Mouse (Mus musculus): Measurements from ENCODE around the gene Atmin. TPM values are rescaled to one million over a fixed set of nuclear protein-coding genes. Genes with fewer than 3 reads are reported as not detected.

The Atmin gene
- total RNA-seq (2015): 12.3 and 14.5 TPM in 2 replicates
- 8.6 and 11.3 TPM in 2 replicates for total RNA-seq (2017)

DNA sequence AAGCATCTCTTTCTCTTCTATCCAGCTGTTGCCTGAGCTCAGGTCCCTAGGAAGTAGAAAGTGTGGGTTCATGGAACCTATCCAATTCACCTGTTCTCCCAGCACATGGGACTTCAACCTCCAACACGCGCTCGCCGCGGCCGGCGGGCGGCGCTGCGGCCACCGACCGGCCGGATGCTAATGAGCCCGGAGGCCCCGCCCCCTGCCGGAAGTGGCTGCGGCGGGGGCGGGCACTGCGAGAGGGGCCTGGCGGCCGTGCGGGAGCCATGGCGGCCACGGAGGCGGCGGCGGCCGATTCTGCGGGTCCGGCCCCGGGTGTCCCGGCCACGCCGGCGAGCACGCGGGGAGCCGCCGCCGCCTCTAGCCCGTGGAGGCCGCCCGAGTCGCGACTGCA lies at the start of gene Atmin:
TSS of gene Atmin (plus strand) at position 233 of the 394 bp plus-strand sequence.
- peak; percentile 85 for ATAC-seq (ENCODE audit: poor library complexity, severe bottlenecking)

DNA sequence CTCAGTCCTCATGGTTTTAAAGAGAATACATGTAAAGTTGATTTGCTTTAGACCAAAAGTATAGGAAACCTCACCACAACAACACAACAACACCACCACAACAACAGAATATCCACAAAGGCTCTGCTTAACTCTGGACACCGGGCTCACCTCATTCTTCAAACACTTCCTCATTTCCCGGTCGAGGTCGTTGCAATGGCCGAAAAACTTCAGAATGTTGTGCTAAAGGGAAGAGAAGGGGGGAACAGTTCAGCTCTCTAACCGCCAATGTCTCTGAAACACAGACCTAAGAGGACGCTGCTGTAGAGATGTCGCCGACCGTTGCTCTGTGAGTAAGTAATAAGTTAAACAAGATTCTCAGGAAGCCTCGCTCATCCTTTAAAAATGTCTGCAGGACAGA lies 49.3 kb upstream of the Atmin start:
- ATAC-seq (ENCODE audit: poor library complexity, severe bottlenecking): peak; percentile 43; the same call in 1 of the 2 replicates

DNA sequence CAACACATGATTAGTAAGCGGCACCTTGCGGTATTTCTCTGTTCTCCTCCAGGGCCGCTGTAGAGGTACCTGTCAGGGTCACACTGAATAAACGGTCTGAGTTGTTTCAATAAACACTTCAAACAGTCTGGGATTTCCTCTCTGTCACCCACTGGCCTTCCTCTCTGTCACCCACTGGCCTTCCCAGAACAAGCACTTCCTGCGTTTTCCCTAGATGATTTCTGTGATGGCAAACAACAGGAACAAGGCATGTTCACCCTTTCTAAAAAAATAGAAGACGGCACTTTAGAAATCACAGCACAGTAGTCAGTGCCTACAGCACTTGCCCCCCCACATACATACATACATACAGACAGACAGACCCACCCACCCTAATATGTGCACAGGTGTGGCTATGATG lies 47.7 kb upstream of the Atmin start:
- ATAC-seq (ENCODE audit: poor library complexity, severe bottlenecking): no peak

DNA sequence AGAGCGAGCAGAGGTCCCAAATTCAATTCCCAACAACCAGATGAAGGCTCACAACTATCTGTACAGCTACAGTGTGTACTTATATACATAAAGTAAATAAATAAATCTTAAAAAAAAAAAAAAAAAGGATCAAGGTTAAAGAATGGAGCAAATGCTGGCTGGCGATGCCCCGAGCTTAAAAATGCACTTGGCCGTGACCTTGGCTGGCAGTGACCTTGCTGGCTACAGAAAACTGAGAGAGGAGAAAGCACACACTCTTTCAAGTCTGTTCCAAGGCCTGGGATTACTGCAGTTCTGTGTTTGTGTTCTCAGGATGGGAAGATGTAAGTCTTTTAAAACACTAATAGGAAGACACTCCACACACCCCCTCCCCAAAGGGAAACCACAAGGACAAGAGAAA lies 38.5 kb upstream of the Atmin start:
- no peak for ATAC-seq (ENCODE audit: poor library complexity, severe bottlenecking)

DNA sequence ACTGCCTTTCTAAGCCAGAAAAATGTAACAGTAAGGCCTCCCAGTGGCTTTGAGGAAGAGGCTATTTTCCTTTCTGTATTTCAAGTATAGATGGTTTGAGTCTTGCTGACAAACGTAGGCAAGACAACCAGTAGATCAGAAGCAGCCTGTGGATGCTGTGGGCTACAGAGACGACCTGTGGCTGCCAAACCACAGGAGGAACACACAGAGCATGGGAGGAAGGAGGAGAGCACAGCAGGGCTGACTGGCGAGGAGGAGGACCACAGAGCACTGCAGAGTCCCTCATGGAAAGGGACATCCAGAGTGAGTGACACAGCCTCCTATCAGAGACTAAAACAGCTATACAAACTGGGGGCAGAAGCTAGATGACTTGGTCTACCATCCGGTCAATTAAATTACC lies 37.9 kb upstream of the Atmin start:
- ATAC-seq (ENCODE audit: poor library complexity, severe bottlenecking): peak; percentile 51

DNA sequence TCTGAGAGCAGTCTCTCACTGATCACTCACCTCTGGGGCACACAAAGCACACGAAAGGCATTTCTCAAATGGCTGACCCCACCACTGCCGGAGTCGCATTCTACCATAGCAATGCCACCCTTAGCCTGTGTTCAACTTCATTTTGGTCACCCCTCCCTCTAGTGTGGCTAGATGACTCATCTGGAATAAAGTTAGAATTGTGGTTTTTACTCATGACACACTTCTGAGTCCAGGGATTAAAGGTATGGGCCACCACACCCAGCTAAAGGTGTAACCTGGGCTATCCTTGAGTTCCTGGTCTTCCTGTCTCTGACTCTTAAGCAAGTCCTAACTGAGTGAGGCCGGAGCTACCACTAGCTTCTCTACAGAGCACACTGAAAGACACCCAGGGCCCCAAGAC lies 37.4 kb upstream of the Atmin start:
- ATAC-seq (ENCODE audit: poor library complexity, severe bottlenecking): no peak

DNA sequence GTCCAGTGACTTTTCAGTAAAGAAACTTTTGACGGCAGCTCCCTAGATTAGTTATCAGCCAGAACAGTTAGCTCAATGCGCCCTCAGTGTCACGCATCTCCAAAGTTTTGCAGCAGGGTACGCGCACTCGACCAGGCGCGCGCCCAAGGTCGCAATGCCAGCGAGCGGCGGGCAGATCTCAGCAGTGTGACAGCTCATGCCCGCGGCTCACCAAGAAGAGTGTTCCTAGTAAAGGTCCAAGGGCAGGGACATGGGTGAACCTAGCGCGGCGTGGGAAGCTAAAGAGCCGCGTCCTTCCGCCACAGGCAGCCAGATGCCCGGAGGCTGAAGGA lies 22.2 kb upstream of the Atmin start:
- ATAC-seq (ENCODE audit: poor library complexity, severe bottlenecking): peak; percentile 64

DNA sequence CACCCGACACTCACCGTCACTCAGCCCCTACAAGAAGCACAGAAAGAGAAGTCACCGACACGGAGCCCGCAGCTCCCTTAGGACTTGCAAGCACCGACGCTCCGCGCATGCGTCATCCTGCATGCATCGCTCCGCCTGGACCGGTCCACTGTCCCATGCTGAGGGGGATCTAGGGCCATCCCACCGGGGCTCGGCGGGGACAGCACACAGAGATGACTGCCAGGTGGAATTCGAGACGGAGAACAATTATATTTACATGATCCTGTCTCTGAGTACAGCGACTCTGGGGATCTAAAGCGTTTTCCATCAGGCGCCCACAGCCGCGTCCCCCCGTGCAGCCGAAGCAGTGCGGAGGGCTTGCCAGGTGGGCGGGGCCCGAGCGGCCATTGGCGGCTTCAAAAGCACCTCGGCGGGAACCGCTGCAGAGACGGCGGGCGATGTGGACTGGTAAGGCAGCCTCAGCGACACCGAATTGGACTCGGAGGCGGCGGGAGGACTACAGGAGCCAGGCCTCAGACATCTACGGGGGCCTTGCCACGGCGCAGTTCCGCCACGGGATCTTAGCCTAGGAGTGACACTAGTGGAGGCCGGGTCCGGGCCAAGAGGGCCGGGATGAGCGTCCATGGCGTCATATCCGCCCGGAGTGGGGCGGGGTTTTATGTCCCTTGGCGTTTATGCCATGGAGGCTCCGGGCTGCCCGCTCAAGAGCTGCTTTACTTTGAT lies 21.7 kb upstream of the Atmin start, which contains the start of the genes Cmc2 and Cenpn:
TSS of gene Cmc2 (minus strand) at position 119 of the 723 bp plus-strand sequence.
TSS of gene Cenpn (plus strand) at position 394 of the 723 bp plus-strand sequence.
- ATAC-seq (ENCODE audit: poor library complexity, severe bottlenecking): peak; percentile 85

DNA sequence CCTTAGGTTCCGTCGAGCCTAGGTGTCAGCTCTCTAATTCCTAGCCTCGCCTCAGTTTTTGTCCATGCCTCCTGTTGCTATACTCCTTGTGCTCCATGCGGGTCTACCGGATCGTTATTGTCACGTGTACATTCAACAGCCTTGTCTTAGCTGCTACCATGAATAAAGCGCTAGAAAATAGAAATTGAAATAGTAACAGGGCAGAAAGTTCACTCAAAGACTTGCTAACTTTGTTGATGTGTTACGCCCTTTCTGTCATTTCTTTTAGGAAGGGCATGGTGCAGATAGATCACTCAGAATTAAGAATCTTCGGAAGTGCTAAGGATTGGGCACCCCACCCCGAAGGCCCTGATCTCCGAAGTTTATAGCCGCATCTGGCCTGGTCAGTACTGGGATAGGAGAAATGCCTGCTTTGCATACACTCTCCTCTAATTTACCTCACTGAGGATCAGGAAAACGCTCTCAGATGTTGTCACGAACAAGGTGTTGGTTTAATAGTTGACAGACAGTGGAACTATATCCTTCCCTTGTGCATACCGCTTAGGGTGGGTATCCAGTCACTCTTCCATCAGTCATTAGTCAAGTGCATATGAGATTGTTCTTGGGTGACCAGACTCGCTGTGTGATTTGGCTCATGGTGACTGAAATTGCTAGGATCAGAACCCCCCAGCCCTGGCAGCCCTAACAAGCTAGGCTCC lies 21.0 kb upstream of the Atmin start:
- no peak for ATAC-seq (ENCODE audit: poor library complexity, severe bottlenecking)

DNA sequence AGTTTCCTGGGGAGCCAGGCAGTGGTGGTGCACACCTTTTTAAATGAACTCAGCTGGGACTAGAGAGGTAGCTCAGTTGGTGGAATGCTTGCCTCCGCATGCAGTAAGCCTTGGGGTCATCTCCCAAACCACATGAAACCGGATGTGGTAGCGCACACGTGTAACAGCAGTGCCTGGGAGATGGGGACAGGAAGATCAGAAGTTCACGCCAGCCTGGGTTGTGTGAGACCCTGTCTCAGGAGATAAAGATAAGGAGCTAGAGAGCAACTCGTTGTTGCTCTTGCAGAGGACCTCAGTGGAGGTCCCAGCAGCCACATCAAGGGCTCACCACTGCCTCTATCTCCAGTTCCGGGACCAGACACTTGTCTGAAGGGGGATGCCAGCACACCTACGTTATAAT lies 19.7 kb upstream of the Atmin start:
- ATAC-seq (ENCODE audit: poor library complexity, severe bottlenecking): no peak

DNA sequence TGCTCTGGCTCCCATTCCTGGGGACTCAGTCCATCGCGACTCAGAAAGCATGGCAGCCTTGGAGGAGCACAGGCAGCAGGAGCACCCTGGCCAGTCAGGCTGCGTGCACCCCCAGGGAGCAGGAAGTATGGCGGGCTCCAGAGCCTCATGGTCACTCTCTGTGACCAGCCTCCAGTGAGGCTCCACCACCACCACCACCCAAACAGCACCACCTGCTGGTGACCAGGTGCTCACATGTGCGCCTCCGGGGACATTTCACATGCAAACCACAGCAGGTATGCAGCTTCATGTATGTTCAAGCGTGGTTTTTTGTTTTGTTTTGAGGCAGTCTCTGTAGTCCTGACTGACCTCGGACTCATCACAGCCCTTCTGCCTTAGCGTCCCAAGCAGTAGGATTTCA lies 15.3 kb upstream of the Atmin start:
- peak; percentile 86 for ATAC-seq (ENCODE audit: poor library complexity, severe bottlenecking)

DNA sequence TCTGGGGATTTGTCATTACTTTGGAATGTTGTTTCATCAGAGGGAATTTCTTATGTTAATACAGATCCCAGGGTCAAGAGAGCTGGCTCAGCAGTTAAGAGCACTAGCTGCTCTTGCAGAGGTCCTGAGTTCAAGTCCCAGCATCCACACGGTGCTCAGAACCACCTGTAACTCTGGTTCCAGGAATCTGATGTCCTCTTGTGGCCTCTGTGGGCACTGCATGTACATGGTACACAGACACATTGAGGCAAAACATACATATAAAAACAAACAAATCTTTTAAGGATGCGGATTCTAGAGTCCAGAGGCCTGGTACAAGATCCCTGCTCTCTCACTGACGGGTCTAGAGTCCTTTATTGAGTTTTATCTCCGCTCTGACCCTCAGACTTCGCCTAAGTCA lies 14.6 kb upstream of the Atmin start:
- no peak for ATAC-seq (ENCODE audit: poor library complexity, severe bottlenecking)

DNA sequence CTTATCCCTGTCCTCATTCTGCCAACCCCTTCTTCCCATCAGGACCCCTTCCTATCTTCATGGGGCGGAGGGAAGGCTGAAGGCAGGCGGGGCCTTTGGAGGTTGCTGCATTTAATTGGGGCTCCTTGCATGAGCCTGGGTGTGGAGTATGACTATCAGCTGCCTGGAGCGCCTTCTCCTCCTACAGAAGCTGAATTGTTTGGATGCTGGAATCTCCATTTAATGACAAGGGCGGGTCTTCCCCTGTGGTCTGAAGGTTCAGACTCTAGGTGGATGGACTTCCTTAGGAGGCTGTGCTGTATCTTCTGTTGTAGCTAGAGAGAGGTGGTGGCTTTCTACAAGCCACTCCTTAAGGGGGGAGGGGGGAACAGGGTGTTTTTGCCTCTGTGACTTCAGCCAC lies 8.2 kb upstream of the Atmin start:
- no peak for ATAC-seq (ENCODE audit: poor library complexity, severe bottlenecking)

DNA sequence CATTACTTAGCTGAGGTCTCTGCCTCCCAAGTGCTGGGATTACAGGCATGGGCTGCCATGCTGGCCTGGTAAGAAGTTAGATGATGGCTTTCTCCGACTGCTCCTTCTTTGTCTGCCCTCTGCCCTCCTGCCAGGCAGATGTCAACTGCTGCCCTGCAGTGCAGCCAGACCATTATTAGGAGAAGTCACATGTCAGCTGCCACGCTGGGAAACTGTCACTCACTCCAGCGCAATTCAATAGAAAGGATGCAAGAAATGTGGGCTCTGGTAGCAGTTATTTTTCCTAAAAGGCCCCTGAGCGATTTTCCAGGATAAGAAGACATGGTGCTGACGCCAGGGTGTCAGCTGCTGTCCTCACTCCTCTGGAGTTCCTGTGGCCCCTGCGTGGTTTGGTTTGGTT lies 7.7 kb upstream of the Atmin start:
- ATAC-seq (ENCODE audit: poor library complexity, severe bottlenecking): no peak

DNA sequence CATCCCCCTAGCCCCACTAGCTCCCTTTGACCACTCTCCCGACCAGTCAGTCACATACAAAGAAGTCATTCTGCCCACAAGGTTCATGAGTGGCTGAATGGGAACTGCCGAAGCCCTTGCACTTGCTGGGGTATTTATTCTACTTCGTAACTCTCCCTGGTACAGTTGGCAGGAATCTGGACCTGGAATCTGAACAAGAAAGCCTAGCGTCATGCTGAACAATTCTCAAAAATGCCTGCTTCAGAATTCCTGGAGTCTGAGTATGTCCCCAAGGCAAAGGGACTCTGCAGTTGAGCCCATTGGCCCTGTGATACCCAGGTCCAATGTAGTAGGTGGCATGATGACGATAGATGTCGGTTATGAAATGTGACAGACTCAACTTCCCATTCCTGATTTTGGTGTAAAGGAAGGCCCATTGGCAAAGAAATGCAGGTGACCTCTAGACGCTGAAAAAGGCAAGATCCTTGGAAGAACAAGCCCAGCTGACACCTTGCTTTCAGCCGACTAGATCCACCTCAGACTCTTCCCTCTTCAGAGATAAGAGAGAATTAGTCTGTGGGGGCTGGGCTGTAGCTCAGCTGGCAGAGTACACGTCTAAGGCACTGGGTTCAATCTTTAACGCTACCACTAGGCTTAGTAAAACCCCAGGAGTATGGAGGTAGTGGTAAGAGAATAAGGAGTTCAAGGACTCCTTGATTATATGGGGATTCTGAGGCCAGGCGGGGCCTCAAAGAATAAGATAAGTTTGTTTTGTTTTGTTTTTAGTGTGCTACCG lies 722 bp upstream of the Atmin start:
- no peak for ATAC-seq (ENCODE audit: poor library complexity, severe bottlenecking)

DNA sequence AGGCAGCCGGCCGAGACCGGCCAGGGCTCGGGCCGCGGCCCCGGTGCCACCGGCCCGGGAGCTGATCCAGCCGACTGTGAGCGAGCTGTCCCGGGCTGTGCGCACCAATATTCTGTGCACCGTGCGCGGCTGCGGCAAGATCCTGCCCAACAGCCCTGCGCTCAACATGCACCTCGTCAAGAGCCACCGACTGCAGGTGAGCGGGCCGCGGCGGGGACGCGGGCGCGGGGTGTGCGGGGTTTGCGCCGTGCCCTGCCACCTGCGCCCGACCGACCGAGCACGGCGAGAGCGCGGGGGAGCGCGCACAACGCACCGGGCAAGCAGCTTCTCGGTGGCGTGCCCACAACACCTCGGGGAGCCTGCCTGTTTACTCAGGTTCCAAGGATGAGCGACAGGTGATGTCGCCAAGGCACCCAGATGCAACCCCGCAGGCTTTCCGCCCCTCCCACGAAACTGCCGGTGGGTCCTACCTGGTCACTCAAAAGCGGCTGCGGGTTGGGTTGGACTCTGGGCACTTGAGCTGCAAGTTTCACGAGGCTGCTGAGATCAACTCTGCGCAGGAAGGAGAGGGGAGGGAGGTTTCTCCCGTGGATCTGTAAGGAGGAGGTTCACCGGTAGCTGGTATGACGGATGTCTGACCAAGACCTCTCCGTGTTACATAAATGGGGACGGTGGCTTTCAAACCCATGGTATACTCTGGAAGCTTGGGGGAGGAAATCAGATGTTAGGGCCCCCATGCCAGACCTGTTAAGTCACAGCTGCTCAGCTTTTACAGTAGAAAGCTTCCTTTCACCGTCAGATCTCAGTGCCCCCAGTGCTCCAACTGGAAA lies 577 bp downstream of the Atmin start:
- ATAC-seq (ENCODE audit: poor library complexity, severe bottlenecking): 0 out of 2 replicates have a peak, but pooled peaks have one; percentile 8

DNA sequence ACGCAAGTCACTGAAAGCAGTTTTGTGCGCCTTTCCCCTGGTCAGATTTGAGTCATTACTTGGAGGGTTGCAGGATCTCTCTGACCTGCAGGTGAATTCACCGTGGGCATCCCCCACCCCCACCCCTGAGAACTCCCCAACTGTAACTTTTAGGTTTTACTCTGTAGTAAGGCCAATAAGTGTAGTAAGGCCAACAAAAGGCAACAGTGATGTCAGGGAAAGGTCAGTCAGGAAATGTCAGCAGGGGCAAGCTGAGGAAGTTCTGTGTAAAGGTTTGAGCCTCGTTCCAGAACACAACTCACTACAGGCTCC lies 1.1 kb downstream of the Atmin start:
- ATAC-seq (ENCODE audit: poor library complexity, severe bottlenecking): 0 out of 2 replicates have a peak, but pooled peaks have one; percentile 10

DNA sequence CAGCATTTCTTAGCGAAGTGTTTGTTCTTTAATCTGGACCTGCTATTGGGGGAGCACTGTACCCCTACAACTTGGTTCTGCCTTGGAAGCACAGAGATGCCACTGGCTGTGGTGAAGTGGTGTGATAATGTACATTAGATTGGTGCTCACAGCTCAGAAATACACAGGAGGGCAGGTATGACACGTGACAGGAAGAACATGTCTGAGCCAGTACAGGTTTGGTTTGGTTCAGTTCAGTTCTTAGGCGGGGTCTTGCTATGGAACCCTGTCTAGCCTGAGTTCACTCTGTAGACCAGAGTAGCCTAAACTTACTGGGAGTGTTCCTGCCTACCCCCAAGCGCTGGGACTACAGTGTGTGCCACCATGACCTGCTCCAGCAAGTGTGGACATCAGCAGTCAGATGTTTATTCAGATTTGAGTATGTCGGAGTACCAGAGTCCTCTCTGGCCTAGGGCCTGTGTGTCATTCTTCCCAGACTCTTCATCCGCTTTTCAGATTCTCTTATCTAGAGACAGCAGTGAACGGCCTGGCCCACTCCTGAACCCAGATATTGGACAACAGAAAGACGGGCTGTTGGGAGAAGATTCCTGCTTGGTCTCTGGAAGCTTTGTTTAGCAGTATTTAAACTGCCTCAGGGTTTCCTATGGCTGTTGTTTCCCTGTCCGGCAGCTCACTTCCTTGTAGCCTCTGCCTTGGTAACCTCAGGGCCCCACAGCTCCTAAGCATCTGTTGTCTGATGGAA lies 2.1 kb downstream of the Atmin start:
- no peak for ATAC-seq (ENCODE audit: poor library complexity, severe bottlenecking)

DNA sequence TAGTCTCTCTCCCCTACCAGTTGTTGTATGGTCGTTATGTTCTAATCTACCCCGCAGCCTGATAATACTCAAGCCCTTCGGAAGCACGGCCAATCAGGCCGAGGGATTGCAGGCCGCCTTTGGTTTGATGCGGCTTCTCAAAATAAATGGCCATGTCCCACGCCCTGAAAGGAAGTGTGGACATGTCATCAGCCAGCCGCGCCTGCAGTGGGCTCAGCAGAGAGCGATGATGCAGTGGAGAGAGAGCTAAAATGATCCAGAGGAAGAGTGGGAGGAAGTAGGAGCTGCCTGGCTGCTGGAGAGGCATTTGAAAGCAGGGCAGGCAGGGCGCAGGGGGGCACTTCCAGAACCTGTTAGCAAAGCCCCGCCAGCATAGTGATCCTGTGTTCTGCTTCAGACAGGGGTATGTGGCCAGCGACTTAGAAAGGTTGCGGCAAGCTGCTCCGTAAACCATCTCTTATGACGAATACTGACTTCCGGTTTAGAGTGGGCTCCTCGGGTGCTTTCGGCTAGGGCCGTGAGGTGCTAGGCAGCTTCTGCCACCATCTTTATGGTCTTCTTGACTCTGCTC lies 3.2 kb downstream of the Atmin start:
- peak; percentile 54 for ATAC-seq (ENCODE audit: poor library complexity, severe bottlenecking)

DNA sequence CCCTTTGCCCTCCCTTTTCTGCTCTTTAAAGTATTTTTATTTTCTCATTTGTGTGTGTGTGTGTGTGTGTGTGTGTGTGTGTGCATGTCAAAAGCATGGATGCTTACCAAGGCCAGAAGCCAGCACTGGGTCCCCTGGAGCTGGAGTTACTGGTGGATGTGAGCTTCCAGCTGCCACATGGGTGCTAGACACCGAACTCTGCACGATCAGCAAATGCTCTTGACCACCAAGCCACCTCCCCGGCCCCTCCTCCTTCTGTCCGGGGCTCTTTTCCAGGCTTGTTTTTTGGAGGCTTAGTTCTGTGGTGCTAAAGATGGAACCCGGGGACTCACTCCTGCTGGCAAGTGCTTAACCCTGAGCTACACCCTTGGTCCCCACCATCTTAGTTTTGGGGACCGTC lies 3.7 kb downstream of the Atmin start:
- no peak for ATAC-seq (ENCODE audit: poor library complexity, severe bottlenecking)
